Mouse (Mus musculus) granulocyte monocyte progenitor cell, adult 5-6 weeks (primary cell): ENCODE results near the gene Eef1akmt1. TPM values are rescaled to one million over a fixed set of nuclear protein-coding genes. Genes with fewer than 3 reads are reported as not detected.

Experiments
- ATAC-seq: replicated peaks from 2 replicates; pipeline ENCODE4 v1.8.0; 2016; ENCODE audit warnings: mild to moderate bottlenecking, moderate TSS enrichment, inconsistent platforms; ENCODE audit not compliant: poor library complexity, severe bottlenecking
- total RNA-seq, 2 experiments: library from RNA; stranded (forward) in 1 of 2; stranded (reverse) in 1 of 2; fragments of 200-712, 200-1000 nt in 1 of 2; fragments of >200 nt in 1 of 2; fragmentation: Nextera tagmentation in 1 of 2; gene quantifications; 2 replicates each; pipeline ENCODE4 v1.2.3; 2014 to 2017

Gene Eef1akmt1
- total RNA-seq, 2 experiments from 2014 or later: 17.0 to 30.6 TPM

GRCm38 (mm10) chr14:57525388-57526049 lies 45.9 kb downstream of the Eef1akmt1 start:
- ATAC-seq: peak; percentile 60

- ATAC-seq: peak; percentile 6; the same call in 1 of the 2 replicates
Observed at GRCm38 (mm10) chr14:57524671-57525387, 46.6 kb downstream of the Eef1akmt1 start, which contains the start of gene Il17d. TSS of gene Il17d (plus strand) at chr14:57524777.

- no peak for ATAC-seq
Observed at GRCm38 (mm10) chr14:57523762-57524161, 47.6 kb downstream of the Eef1akmt1 start.

DNA sequence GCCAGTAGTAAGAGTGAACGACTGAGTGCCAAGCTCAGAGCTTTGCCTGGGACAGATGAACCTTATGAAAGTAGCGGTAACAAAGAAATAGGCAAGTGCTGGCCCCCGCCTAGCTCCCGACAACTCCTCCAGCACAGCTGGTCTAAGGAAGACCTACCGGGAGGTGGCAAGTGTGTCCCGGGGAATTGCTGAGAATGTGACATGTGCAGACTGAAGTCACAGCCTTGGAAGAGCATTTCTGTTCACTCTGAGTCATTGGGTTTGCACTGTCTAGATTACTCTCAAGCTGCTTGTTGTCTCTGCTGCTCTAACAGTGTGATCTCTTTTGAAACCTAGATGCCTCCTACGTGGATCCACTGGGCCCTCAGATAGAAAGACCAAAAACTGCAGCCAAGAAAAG lies 54.4 kb downstream of the Eef1akmt1 start:
- no peak for ATAC-seq

DNA sequence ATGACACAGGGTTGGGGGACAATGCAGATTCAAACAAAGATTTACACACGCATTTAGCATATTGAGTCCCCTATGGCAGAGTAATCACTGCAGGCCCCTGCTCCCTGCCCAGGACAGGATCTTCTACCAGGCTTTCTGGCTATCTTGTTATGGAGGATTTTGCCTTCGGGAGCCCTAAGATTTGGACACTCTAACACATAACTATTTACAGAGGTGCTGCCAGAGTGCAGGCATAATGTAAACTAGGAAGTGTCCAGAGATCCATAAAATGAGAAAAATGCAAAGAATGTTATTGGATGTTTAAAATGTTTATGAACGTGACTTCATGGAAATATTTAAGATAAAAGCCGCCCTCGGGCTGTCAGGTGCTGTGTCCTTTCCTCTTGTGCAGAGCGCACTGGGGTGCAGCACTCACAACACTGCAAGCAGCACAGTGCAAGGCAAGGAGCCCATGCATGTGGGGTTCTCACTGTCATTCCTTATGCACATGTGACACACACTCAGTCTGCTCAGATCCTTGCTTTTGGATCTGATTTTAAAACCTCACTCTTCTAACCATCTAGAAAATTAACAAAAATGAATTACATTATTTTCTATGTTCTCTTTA lies 56.2 kb downstream of the Eef1akmt1 start:
- no peak for ATAC-seq

- no peak for ATAC-seq
Observed at GRCm38 (mm10) chr14:57509554-57509953, 61.9 kb downstream of the Eef1akmt1 start.

- ATAC-seq: no peak
Observed at GRCm38 (mm10) chr14:57503729-57504128, 67.7 kb downstream of the Eef1akmt1 start.

Other genes starting within 250 kb of the Eef1akmt1 start
- gene Cryl1, start 173.1 kb downstream of the Eef1akmt1 start, total RNA-seq (2014; fragmentation: Nextera tagmentation): 15.3 and 28.5 TPM in 2 replicates
- 10.4 and 26.5 TPM in 2 replicates for gene Cryl1, start 173.1 kb downstream of the Eef1akmt1 start, total RNA-seq (2017)
- 6.5 and 8.6 TPM in 2 replicates for gene Ift88, start 147.6 kb downstream of the Eef1akmt1 start, total RNA-seq (2014; fragmentation: Nextera tagmentation)
- 10.3 and 11.5 TPM in 2 replicates for gene Ift88, start 147.6 kb downstream of the Eef1akmt1 start, total RNA-seq (2017)
- not detected in 2 replicates for gene Il17d, start 46.8 kb downstream of the Eef1akmt1 start, total RNA-seq (2014; fragmentation: Nextera tagmentation)
- not detected in 2 replicates for gene Il17d, start 46.8 kb downstream of the Eef1akmt1 start, total RNA-seq (2017)
- gene Xpo4, start 93.8 kb upstream of the Eef1akmt1 start, total RNA-seq (2014; fragmentation: Nextera tagmentation): 23.6 and 30.4 TPM in 2 replicates
- 39.3 and 41.7 TPM in 2 replicates for gene Xpo4, start 93.8 kb upstream of the Eef1akmt1 start, total RNA-seq (2017)
- not detected in 2 replicates for gene Gm49361, start 174.5 kb upstream of the Eef1akmt1 start, total RNA-seq (2014; fragmentation: Nextera tagmentation)
- gene Gm49361, start 174.5 kb upstream of the Eef1akmt1 start, total RNA-seq (2017): not detected in 2 replicates
- gene Lats2, start 186.8 kb upstream of the Eef1akmt1 start, total RNA-seq (2014; fragmentation: Nextera tagmentation): 14.3 and 22.9 TPM in 2 replicates
- gene Lats2, start 186.8 kb upstream of the Eef1akmt1 start, total RNA-seq (2017): 10.3 TPM in 2 replicates
- gene Sap18, start 226.6 kb upstream of the Eef1akmt1 start, total RNA-seq (2014; fragmentation: Nextera tagmentation): 82.0 and 298 TPM in 2 replicates
- gene Sap18, start 226.6 kb upstream of the Eef1akmt1 start, total RNA-seq (2017): 29.6 and 87.7 TPM in 2 replicates